Mouse (Mus musculus): ENCODE measurements at regions not wholly inside any gene's neighbourhood (a gene's known extent, or its start where the extent isn't known, plus 50 kb on each side); places are given as distances from the start of the nearest gene placed in this dataset.

- TF ChIP-seq POLR2A (IDR thresholded peaks at IDR 0.05; ENCODE audit: low read depth, low read length) (no peak), CTCF (conservative IDR thresholded peaks at IDR 0.05; ENCODE audit: insufficient read depth, insufficient read length, low read depth, low read length) (no peak)
Measured at GRCm38 (mm10) chr16:39307951-39308350, 415.5 kb downstream of the Igsf11 start.

Data from kidney, adult 2 months (tissue).